Mouse (Mus musculus) MEL (cell line): ENCODE results near the gene Ccdc34. TPM values are rescaled to one million over a fixed set of nuclear protein-coding genes. Genes with fewer than 3 reads are reported as not detected.

Experiments
- DNase-seq: peaks from one replicate; pipeline ENCODE4 v3.0.0; 2011; ENCODE audit warnings: low read depth, low spot score
- H3K27ac ChIP-seq: 2 replicates; pipeline ENCODE4 v1.5.1; 2012; ENCODE audit warnings: low read depth, mild to moderate bottlenecking, control low read depth, low read length, moderate library complexity; ENCODE audit not compliant: control insufficient read depth
- H3K27me3 ChIP-seq, 2 experiments: fragments of 150-350 bp in 1 of 2; sonication (generic) in 1 of 2; 2 replicates each; pipeline ENCODE4 v1.6.1; 2012; ENCODE audit warnings: low read length in 2 of 2, mild to moderate bottlenecking in 2 of 2, improper control_type of control experiment in 1 of 2, moderate library complexity in 1 of 2; ENCODE audit not compliant: insufficient read depth in 2 of 2, control insufficient read depth in 1 of 2
- H3K36me3 ChIP-seq, 2 experiments: 2 replicates each; pipeline ENCODE4 v1.6.1; 2012 to 2014; ENCODE audit warnings: low read length in 2 of 2, improper control_type of control experiment in 1 of 2, inconsistent platforms in 1 of 2, mild to moderate bottlenecking in 1 of 2; ENCODE audit not compliant: insufficient read depth in 2 of 2, control insufficient read depth in 1 of 2
- H3K4me1 ChIP-seq, 2 experiments: fragments of 150-350 bp in 1 of 2; sonication (generic) in 1 of 2; 2 replicates each; pipeline ENCODE4 v1.6.1; 2012; ENCODE audit warnings: low read length in 2 of 2, improper control_type of control experiment in 1 of 2, mild to moderate bottlenecking in 1 of 2; ENCODE audit not compliant: insufficient read depth in 2 of 2, control insufficient read depth in 1 of 2
- H3K4me3 ChIP-seq, 2 experiments: fragments of 150-350 bp in 1 of 2; sonication (generic) in 1 of 2; 2 replicates each; pipeline ENCODE4 v1.5.1; 2012; ENCODE audit warnings: low read depth in 2 of 2, low read length in 2 of 2, mild to moderate bottlenecking in 2 of 2, moderate library complexity in 2 of 2, control low read depth in 1 of 2, improper control_type of control experiment in 1 of 2; ENCODE audit not compliant: control insufficient read depth in 1 of 2, insufficient read depth in 1 of 2
- H3K79me2 ChIP-seq: 2 replicates; pipeline ENCODE4 v1.6.1; 2012; ENCODE audit warnings: mild to moderate bottlenecking, low read length, moderate library complexity; ENCODE audit not compliant: control insufficient read depth, poor library complexity, insufficient read depth
- H3K9ac ChIP-seq: 2 replicates; pipeline ENCODE4 v1.6.1; 2012; ENCODE audit warnings: low read depth, mild to moderate bottlenecking, control low read depth, low read length, moderate library complexity; ENCODE audit not compliant: control insufficient read depth, poor library complexity, severe bottlenecking
- H3K9me3 ChIP-seq: fragments of 150-350 bp; sonication (generic); replicated peaks from 2 replicates; pipeline ENCODE4 v1.6.1; 2012; ENCODE audit warnings: mild to moderate bottlenecking, low read length, improper control_type of control experiment, moderate library complexity; ENCODE audit not compliant: insufficient read depth
- CHD1 ChIP-seq: IDR thresholded peaks from 2 replicates; pipeline ENCODE4 v1.6.1; 2012; ENCODE audit warnings: low read depth, mild to moderate bottlenecking, inconsistent platforms, low read length, improper control_type of control experiment
- CHD2 ChIP-seq: IDR thresholded peaks from 2 replicates; pipeline ENCODE4 v1.6.1; 2011; ENCODE audit warnings: low read length, improper control_type of control experiment
- CTCF ChIP-seq, 3 experiments: IDR thresholded peaks in 2 of 3; conservative IDR thresholded peaks in 1 of 3; 2 replicates each; pipeline ENCODE4 v1.5.1; 2011 to 2012; ENCODE audit warnings: low read length in 3 of 3, low read depth in 2 of 3, mild to moderate bottlenecking in 2 of 3, improper control_type of control experiment in 1 of 3, inconsistent platforms in 1 of 3, mixed read lengths in 1 of 3, moderate library complexity in 1 of 3; ENCODE audit not compliant: control insufficient read depth in 1 of 3, insufficient read depth in 1 of 3, poor library complexity in 1 of 3, severe bottlenecking in 1 of 3
- E2F4 ChIP-seq: IDR thresholded peaks from 2 replicates; pipeline ENCODE4 v1.6.1; 2011; ENCODE audit warnings: low read depth, low read length, improper control_type of control experiment, borderline replicate concordance
- ELF1 ChIP-seq: IDR thresholded peaks from 2 replicates; pipeline ENCODE4 v1.6.1; 2014; ENCODE audit warnings: low read depth, mild to moderate bottlenecking, inconsistent platforms, low read length, improper control_type of control experiment, moderate library complexity
- EP300 ChIP-seq, 2 experiments: IDR thresholded peaks; 2 replicates each; pipeline ENCODE4 v1.6.1; 2011; ENCODE audit warnings: improper control_type of control experiment in 2 of 2, low read length in 2 of 2, low read depth in 1 of 2, mild to moderate bottlenecking in 1 of 2
- ETS1 ChIP-seq: IDR thresholded peaks from 2 replicates; pipeline ENCODE4 v1.6.1; 2012; ENCODE audit warnings: low read depth, mild to moderate bottlenecking, inconsistent platforms, low read length, improper control_type of control experiment, moderate library complexity
- GABPA ChIP-seq: IDR thresholded peaks from 2 replicates; pipeline ENCODE4 v1.6.1; 2012; ENCODE audit warnings: low read depth, mild to moderate bottlenecking, inconsistent platforms, low read length, improper control_type of control experiment, moderate library complexity
- GATA1 ChIP-seq: IDR thresholded peaks from 2 replicates; pipeline ENCODE4 v1.6.1; 2011; ENCODE audit warnings: low read depth, low read length, improper control_type of control experiment
- HCFC1 ChIP-seq: IDR thresholded peaks from 2 replicates; pipeline ENCODE4 v1.6.1; 2012; ENCODE audit warnings: low read depth, mild to moderate bottlenecking, inconsistent platforms, low read length, improper control_type of control experiment, moderate library complexity
- JUND ChIP-seq: IDR thresholded peaks from 2 replicates; pipeline ENCODE4 v1.6.1; 2011; ENCODE audit warnings: low read depth, mild to moderate bottlenecking, improper control_type of control experiment, low read length
- KAT2A ChIP-seq: conservative IDR thresholded peaks from 2 replicates; pipeline ENCODE4 v1.6.1; 2012; ENCODE audit warnings: low read depth, low read length, improper control_type of control experiment, inconsistent platforms
- MAX ChIP-seq: IDR thresholded peaks from 2 replicates; pipeline ENCODE4 v1.6.1; 2011; ENCODE audit warnings: low read length, improper control_type of control experiment
- MAZ ChIP-seq: IDR thresholded peaks from 2 replicates; pipeline ENCODE4 v1.6.1; 2012; ENCODE audit warnings: low read depth, mild to moderate bottlenecking, inconsistent platforms, low read length, improper control_type of control experiment
- MEF2A ChIP-seq: IDR thresholded peaks from 2 replicates; pipeline ENCODE4 v1.6.1; 2014; ENCODE audit warnings: low read depth, mild to moderate bottlenecking, inconsistent platforms, low read length, improper control_type of control experiment; ENCODE audit not compliant: poor library complexity, insufficient replicate concordance, severe bottlenecking; ENCODE audit errors: extremely low read depth
- MXI1 ChIP-seq: IDR thresholded peaks from 2 replicates; pipeline ENCODE4 v1.6.1; 2011; ENCODE audit warnings: mild to moderate bottlenecking, low read depth, low read length, improper control_type of control experiment
- MYB ChIP-seq: IDR thresholded peaks from 2 replicates; pipeline ENCODE4 v1.6.1; 2011; ENCODE audit warnings: mild to moderate bottlenecking, low read depth, low read length, improper control_type of control experiment
- POLR2A ChIP-seq, 2 experiments: IDR thresholded peaks; 2 replicates each; pipeline ENCODE4 v1.6.1; 2011 to 2012; ENCODE audit warnings: low read length in 2 of 2, mild to moderate bottlenecking in 2 of 2, control low read depth in 1 of 2, improper control_type of control experiment in 1 of 2, low read depth in 1 of 2, moderate library complexity in 1 of 2; ENCODE audit not compliant: control insufficient read depth in 1 of 2, insufficient read depth in 1 of 2, poor library complexity in 1 of 2
- RAD21 ChIP-seq: IDR thresholded peaks from 2 replicates; pipeline ENCODE4 v1.6.1; 2011; ENCODE audit warnings: mild to moderate bottlenecking, low read depth, low read length, improper control_type of control experiment
- RCOR1 ChIP-seq: IDR thresholded peaks from 2 replicates; pipeline ENCODE4 v1.6.1; 2012; ENCODE audit warnings: low read depth, mild to moderate bottlenecking, inconsistent platforms, low read length, improper control_type of control experiment
- SIN3A ChIP-seq: IDR thresholded peaks from 2 replicates; pipeline ENCODE4 v1.6.1; 2012; ENCODE audit warnings: low read length, improper control_type of control experiment, inconsistent platforms
- SMC3 ChIP-seq: IDR thresholded peaks from 2 replicates; pipeline ENCODE4 v1.6.1; 2011; ENCODE audit warnings: low read depth, low read length, improper control_type of control experiment
- TAL1 ChIP-seq: IDR thresholded peaks from 2 replicates; pipeline ENCODE4 v1.6.1; 2012; ENCODE audit warnings: mild to moderate bottlenecking, inconsistent platforms, low read length, moderate library complexity, mixed read lengths
- TBP ChIP-seq: IDR thresholded peaks from 2 replicates; pipeline ENCODE4 v1.8.0; 2011; ENCODE audit warnings: low read depth, low read length, improper control_type of control experiment
- TCF12 ChIP-seq: IDR thresholded peaks from 2 replicates; pipeline ENCODE4 v1.6.1; 2014; ENCODE audit warnings: low read depth, mild to moderate bottlenecking, inconsistent platforms, low read length, improper control_type of control experiment, moderate library complexity
- USF1 ChIP-seq: IDR thresholded peaks from 2 replicates; pipeline ENCODE4 v1.6.1; 2014; ENCODE audit warnings: low read depth, mild to moderate bottlenecking, inconsistent platforms, low read length, improper control_type of control experiment, moderate library complexity
- ZC3H11A ChIP-seq: IDR thresholded peaks from 2 replicates; pipeline ENCODE4 v1.6.1; 2012; ENCODE audit warnings: low read depth, mild to moderate bottlenecking, inconsistent platforms, low read length, improper control_type of control experiment
- ZMIZ1 ChIP-seq: IDR thresholded peaks from 2 replicates; pipeline ENCODE4 v1.6.1; 2012; ENCODE audit warnings: low read depth, mild to moderate bottlenecking, inconsistent platforms, low read length, improper control_type of control experiment, moderate library complexity
- ZNF384 ChIP-seq: IDR thresholded peaks from 2 replicates; pipeline ENCODE4 v1.6.1; 2012; ENCODE audit warnings: low read depth, mild to moderate bottlenecking, inconsistent platforms, low read length, improper control_type of control experiment
- polyA plus RNA-seq, 2 experiments: library from polyadenylated mRNA; stranded (reverse) in 1 of 2; unstranded in 1 of 2; fragments of >175 nt in 1 of 2; fragments of >200 nt in 1 of 2; gene quantifications; 2 replicates each; pipeline versions ENCODE4 v1.2.1 to v1.2.4; 2012; ENCODE audit warnings: low replicate concordance in 2 of 2, low read depth in 1 of 2; ENCODE audit not compliant: insufficient read length in 2 of 2, insufficient read depth in 1 of 2, missing spikeins in 1 of 2
- total RNA-seq: library from RNA; depleted of rRNA; stranded (reverse); fragments of 300-350 nt; gene quantifications from 2 replicates; pipeline ENCODE4 v1.2.3, GENCODE M21; 2012

Ccdc34 gene
- total and polyA plus RNA-seq, 3 experiments = 14.1 to 39.0 TPM; not detected in 1

DNA sequence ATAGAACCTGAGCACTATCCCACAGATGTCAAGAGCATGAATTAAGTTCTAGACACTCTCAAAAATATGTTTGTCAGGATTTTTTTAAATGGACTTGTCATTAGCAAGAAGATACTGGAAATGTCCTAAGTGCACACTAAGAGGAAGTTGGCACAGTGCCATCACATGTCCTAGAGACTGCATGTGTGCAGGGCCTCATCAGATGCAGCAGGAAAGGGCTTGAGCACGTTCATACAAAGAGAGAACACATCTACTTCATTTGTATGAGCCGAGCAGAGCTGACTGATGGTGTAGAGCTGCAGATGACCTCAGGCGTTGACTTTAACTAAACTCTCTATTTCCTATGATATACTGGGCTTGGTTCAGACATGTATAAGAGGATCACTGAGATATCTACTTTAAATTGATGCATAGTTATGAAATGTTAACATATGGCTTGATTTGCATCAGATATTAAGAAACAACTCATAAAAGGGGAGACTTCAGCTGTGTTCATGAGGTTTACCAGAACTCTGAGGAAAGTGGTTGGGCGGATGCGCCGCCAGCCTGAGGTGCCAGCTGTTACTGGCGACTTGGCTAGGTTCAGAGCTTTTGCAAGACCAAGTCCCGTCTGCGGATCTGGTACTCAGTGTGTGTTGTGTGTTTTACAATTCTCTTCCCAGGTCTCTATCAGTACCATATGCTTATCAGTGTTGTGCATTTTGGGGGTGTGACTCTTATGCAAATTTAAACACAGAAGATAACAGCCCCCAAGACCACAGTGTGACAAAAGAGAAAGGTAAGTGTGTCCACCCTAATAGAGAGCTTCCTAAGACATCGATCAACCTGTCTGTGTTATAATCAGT lies 10.0 kb upstream of the Ccdc34 start:
- no peak overlapping the region for H3K4me3 ChIP-seq
- peaks cover 0 to 33% of the 10 kb centered on the region in 2 experiments; a peak in 2 of 4 replicates for H3K36me3 ChIP-seq
- no peaks in the 10 kb centered on the region for H3K9me3 ChIP-seq
- TF ChIP-seq RCOR1 (no peak), SMC3 (no peak), JUND (no peak), MEF2A (no peak), RAD21 (no peak), ETS1 (0 out of 2 replicates have a peak, but pooled peaks have one; percentile 31), ELF1 (no peak), CHD1 (no peak), CTCF (IDR thresholded peaks at IDR 0.05 in 2 of 3, conservative IDR thresholded peaks at IDR 0.05 in 1 of 3; ENCODE audit: control insufficient read depth in 1 of 3, insufficient read depth in 1 of 3, low read depth in 2 of 3, low read length in 3 of 3, poor library complexity in 1 of 3, severe bottlenecking in 1 of 3) (no peak), GATA1 (peak; percentile 68), MAX (no peak), CHD2 (no peak), TBP (no peak), ZC3H11A (no peak), MYB (no peak), ZMIZ1 (no peak), KAT2A (no peak), POLR2A (IDR thresholded peaks at IDR 0.05; ENCODE audit: control insufficient read depth in 1 of 2, insufficient read depth in 1 of 2, low read depth in 1 of 2, low read length in 2 of 2, poor library complexity in 1 of 2) (no peak), TCF12 (peak; percentile 62), MXI1 (no peak), TAL1 (no peak), USF1 (no peak), E2F4 (no peak), EP300 (IDR thresholded peaks at IDR 0.05; ENCODE audit: low read depth in 1 of 2, low read length in 2 of 2) (peak; percentile 40 to 63; a peak in 2 of 4 replicates), ZNF384 (no peak), GABPA (no peak), MAZ (no peak), HCFC1 (no peak), SIN3A (no peak)
- no peaks in the 10 kb centered on the region for H3K79me2 ChIP-seq
- peak; percentile 56 for DNase-seq
- no peak overlapping the region for H3K27ac ChIP-seq
- no peak overlapping the region for H3K9ac ChIP-seq
- H3K4me1 ChIP-seq = peaks cover 12 to 18% of the 10 kb centered on the region in 2 experiments
- H3K27me3 ChIP-seq = no peaks in the 10 kb centered on the region
